Mouse (Mus musculus) heart, postnatal 25 days (tissue): ENCODE measurements around the gene Brinp1. TPM values are rescaled to one million over a fixed set of nuclear protein-coding genes. Genes with fewer than 3 reads are reported as not detected.
"Not testable (repeated sequence)": the region's sequence is repeated elsewhere in the genome, so short reads cannot be mapped to it uniquely, and the experiment has no call there.

Source experiments
- DNase-seq: peaks from one replicate; pipeline ENCODE4 v3.0.0; 2022; ENCODE audit warnings: low spot score
- intact Hi-C: fragments of 180-260 bp; cut with DNase I; formaldehyde crosslinking; loops from one replicate; pipeline ENCODE4 v1.15.1; 2025
- total RNA-seq, 2 experiments: library from RNA; stranded (reverse); gene quantifications; 2 replicates each; pipeline ENCODE4 v1.2.3; 2021

Brinp1 gene
- total RNA-seq, 2 experiments from 2014 or later, result 0.10 to 0.14 TPM

- DNase-seq, result no peak
- intact Hi-C loops, result loop anchor here (5.0 to 10.0 kb wide), 3 partner anchors 827 to 1925 kb away; no protein-coding TSS in a partner anchor
Observed at GRCm38 (mm10) chr4:68849671-68850070, 104.5 kb downstream of the Brinp1 start.

GRCm38 (mm10) chr4:68846976-68847375, 107.2 kb downstream of the Brinp1 start:
- intact Hi-C loops, result loop anchor here (5.0 to 10.0 kb wide), 3 partner anchors 825 to 1922 kb away; no protein-coding TSS in a partner anchor
- DNase-seq, result no peak

- DNase-seq, result no peak
- intact Hi-C loops, result loop anchor here (5.0 to 10.0 kb wide), 3 partner anchors 824 to 1921 kb away; no protein-coding TSS in a partner anchor
Observed at GRCm38 (mm10) chr4:68845964-68846363, 108.2 kb downstream of the Brinp1 start.

- intact Hi-C loops, DNase-seq: not testable (repeated sequence)
Observed at GRCm38 (mm10) chr4:68813997-68814396, 140.2 kb downstream of the Brinp1 start.

GRCm38 (mm10) chr4:68806502-68806901, 147.7 kb downstream of the Brinp1 start:
- intact Hi-C loops, result no loop called here
- no peak for DNase-seq

GRCm38 (mm10) chr4:68801923-68802855, 152.0 kb downstream of the Brinp1 start:
- intact Hi-C loops, result no loop called here
- no peak for DNase-seq

DNA sequence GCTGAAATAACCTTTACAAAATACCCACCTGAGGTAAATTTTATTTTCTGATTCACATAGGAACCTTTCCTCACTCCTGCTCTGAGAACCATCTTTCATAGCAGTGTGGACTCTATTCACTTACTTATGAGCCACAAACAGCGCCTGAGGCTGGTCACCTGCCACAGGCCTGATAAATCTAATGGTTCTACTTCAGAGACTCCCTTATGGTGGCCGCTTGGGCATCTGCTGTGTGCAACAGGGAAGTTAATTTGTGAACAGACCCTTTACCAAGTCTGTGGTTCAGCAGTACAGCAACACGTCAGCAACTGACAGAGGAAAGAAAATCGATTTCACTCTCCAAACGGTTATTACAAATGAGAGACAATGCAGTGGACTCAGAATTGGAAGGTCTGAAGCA, 164.2 kb downstream of the Brinp1 start:
- intact Hi-C loops, result no loop called here
- no peak for DNase-seq

GRCm38 (mm10) chr4:68788477-68788999, 165.7 kb downstream of the Brinp1 start:
- DNase-seq, result no peak
- intact Hi-C loops, result no loop called here

- intact Hi-C loops, result no loop called here
- no peak for DNase-seq
Observed at GRCm38 (mm10) chr4:68787642-68788041, 166.6 kb downstream of the Brinp1 start.

GRCm38 (mm10) chr4:68768256-68768655, 185.9 kb downstream of the Brinp1 start:
- no peak for DNase-seq
- intact Hi-C loops, result no loop called here

- intact Hi-C loops, result no loop called here
- DNase-seq, result no peak
Observed at GRCm38 (mm10) chr4:68767393-68767792, 186.8 kb downstream of the Brinp1 start.

- no peak for DNase-seq
- intact Hi-C loops, result no loop called here
Observed at GRCm38 (mm10) chr4:68765772-68766573, 188.2 kb downstream of the Brinp1 start.

DNA sequence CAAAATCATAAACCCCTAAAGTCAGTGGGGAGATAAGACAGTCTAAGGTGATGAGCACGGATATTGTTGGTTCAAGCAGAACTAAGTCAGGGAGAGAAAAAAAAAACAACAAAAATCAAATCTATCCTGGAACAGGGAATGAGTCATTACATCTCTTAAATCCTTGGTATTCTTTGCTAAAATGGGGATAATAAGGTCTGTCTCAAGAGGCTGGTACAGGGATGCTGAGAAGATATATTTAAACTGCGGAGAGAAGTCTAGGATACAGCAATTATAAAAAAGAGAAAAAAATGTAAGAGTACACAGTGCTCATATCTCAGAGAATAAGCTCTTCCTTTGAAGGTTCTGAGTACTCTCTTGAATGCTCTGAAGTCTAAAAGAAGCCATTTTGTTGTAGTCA, 189.3 kb downstream of the Brinp1 start:
- intact Hi-C loops, result no loop called here
- DNase-seq, result no peak

GRCm38 (mm10) chr4:68720983-68721382, 233.2 kb downstream of the Brinp1 start:
- intact Hi-C loops, result no loop called here
- DNase-seq, result no peak
